Mouse (Mus musculus) retina, adult 2 months (tissue): ENCODE data around the gene Skap1.

Experiments used
- DNase-seq: peaks from one replicate; pipeline ENCODE4 v3.0.0-alpha.2; 2012; ENCODE audit warnings: low read depth, low spot score

Skap1 gene

GRCm38 (mm10) chr11:96463986-96464715 is at the start of gene Skap1:
Gene Skap1 (plus strand): TSS chr11:96464593.
- DNase-seq: no peak

DNA sequence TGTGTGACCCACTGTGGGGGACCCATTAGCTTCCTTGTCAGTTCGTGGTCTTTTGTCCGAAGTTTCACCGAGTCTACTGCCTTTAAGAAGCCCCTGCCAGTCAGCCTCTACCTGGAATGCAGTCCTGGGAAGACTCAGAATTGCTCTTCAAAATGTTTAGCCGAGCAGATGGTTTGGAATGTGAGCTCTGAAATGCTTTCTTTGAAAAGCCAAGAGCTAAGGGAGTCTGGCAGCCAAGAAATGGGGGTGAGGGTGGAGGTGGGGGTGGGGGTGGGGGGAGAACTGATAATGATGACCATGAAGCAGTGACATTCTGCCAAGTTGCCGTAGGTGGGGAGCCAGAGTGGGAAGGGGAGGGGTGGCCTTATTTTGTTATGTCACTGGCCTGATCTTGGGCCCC is 43.3 kb upstream of the Skap1 start:
- no peak for DNase-seq

DNA sequence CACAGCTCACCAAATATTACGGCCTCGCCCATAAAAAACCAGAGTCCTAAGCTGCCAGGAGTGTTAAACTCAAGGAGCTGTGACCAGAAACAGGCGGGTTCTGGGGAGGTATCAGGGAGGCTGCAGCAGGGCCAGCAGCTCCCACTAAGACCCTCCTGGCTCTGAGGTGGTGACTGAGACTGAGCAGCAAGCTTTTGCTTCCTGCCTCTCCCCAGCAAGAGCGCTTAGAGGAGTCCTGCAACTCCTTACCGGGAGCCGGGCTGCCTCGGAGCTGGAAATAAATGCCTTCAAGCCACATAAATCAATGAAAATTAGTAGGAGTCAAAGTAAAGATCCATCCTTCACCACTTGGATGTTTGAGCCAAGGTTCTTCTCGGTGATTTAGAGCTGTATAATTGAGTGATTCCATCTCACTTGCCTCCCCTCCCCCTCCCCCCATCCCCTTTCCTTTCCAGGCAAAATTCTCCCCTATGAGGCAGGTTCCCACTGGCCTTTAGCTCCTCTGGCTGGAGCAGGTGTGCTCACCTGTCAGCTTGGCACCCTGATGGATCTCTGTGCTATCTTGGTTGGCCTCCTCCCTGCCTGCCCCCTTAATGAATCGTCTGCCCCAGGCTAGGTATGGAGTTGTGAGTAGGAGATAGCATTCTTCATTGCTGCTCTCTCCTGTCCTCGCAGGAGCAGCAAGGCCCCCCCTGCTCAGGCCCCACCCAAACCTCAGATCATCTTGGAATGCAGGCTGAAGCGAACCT is 42.7 kb upstream of the Skap1 start:
- no peak for DNase-seq

DNA sequence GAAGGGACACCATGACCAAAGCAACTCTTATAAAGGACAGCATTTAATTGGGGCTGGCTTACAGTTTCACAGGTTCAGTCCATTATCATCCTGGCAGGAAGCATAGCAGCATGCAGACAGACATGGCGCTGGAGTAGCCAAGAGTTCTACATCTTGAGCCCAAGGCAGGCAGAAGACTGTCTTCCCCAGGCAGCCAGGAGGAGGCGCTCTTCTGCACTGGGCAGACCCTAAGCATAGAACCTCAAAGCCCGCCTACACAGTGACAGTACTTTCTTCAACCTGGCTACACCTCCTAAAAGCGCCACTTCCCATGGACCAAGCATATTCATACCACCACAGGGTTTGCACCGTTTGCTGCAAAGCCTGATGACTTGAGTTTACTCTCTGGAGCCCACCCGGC is 39.2 kb upstream of the Skap1 start:
- no peak for DNase-seq

DNA sequence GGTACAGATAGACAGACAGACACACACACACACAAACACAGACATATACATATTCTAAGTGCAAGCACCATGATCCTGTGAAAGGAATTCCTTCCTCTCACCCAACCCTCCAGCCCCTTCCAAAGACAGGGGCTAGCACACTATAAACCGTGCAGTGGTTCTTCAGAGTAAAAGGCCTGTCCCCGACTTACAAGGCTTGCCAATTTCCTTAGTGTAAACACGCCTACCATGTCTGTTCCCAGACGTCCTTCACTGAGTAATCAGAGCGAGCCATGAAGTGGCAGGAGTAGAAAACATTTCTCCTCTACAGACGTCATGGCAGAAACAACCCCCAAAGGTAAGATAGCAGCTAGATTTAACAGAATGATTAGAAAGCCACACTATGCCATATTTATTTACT is 38.2 kb upstream of the Skap1 start:
- DNase-seq: no peak

GRCm38 (mm10) chr11:96426805-96427204 is 37.6 kb upstream of the Skap1 start:
- no peak for DNase-seq

DNA sequence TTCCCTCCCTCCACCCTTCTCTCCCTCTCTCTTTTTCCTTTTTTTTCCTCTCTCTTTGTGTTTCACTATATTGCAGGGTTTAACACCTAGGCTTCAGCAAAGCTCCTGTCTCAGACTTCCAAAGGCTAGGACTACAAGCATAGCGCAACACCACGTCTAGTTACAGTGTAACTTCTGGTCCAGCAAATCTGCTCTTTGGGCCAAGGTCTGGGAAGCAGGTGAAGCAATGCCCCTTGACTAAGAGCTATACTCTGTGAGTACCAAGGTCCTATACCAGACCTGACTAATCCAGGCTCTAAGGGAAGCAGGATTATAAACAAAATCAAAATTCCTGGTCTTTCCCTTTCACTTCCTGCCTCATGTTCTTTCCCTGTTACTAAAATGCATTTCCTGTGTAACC is 35.3 kb upstream of the Skap1 start:
- DNase-seq: no peak

DNA sequence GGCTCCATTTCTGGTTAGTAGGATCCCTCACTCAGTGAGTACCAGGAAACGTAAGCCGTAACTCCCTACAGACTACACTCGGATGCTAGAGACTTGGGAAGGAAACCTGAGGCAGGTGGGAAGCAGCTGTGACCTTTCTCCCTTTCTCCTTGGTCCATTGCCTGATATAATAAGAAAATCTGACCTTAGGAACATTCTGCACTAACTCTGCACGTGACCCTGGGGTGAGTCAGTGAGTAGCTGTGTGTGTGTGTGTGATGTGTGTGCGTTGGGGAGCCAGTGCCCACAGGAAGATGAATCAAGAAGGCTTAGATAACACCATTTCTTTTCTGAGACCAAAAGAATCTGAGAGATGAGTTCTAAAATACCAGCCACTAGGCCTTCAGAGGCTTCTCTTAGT is 34.5 kb upstream of the Skap1 start:
- DNase-seq: no peak

- no peak for DNase-seq
Measured at GRCm38 (mm10) chr11:96431871-96432270, 32.5 kb upstream of the Skap1 start.

DNA sequence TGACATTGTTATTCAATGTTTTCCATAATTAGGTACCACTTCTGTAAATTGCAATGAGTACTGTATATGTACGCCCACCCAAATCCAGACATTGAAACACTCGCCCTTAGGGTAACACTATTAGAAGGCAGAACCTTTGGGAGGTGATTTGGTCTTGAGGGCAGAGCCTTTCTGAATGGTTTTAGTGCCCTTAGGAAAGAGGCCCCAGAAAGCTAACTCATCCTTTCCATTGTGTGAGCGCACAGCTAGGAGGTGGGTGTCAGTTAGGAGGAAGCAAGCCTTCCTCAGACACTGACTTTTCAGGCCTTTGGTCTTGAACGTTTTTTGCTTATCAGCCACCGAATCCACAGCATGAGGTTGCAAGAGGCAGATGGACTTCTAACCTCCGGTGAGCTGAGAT is 29.5 kb upstream of the Skap1 start:
- no peak for DNase-seq

GRCm38 (mm10) chr11:96436525-96436924 is 27.9 kb upstream of the Skap1 start:
- no peak for DNase-seq

DNA sequence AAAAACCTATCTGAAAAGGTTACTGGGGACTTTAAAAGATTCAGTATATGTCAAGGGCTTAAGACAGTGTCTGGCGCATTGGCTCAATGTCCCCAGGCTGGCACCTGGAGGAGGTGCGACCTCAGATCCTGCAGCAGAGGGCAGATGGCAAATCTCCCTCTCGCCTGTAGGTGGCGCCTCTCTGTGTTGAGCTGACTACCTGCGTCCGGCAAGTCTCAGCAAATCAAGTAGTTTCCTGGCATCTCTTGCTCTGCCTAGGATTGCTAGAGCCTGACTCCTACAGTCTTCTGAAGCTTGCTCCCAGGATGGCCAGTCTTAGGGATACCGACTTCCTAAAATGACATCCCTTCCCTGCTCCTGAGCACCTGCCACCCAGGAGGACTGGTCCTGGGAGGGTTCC is 25.6 kb upstream of the Skap1 start:
- DNase-seq: no peak

DNA sequence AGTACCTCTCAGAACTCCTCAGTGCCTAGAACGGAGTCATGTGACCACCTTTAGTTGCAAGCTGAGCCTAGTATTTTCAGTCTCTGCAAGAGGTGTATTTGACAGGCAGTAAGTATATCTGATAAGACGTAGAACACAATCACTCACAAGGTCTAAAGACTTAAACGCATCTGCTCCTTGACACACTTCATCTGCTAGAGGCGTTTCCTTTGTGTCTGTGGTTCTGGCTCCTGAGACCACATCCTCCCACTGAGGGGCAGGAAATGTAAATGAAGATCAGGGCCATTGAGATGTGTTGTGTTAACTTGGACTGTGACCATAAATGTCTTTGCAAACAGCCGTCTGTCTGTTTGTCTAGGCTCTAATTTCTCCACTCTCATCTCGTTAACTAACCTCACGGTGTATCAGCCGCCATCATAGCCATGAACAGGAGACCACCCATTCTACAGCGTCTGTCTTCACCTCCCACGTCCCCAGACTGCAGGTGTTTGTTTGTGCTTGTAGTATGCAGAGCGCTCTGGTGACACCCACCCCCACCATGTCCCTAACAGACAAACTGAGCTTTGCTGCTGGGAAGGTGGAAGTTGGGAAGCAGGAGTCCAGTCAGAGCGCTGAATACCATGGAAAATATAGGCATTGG is 22.7 kb upstream of the Skap1 start:
- DNase-seq: no peak

- DNase-seq: no peak
Measured at GRCm38 (mm10) chr11:96442468-96442867, 21.9 kb upstream of the Skap1 start.

GRCm38 (mm10) chr11:96447931-96448330 is 16.5 kb upstream of the Skap1 start:
- no peak for DNase-seq

DNA sequence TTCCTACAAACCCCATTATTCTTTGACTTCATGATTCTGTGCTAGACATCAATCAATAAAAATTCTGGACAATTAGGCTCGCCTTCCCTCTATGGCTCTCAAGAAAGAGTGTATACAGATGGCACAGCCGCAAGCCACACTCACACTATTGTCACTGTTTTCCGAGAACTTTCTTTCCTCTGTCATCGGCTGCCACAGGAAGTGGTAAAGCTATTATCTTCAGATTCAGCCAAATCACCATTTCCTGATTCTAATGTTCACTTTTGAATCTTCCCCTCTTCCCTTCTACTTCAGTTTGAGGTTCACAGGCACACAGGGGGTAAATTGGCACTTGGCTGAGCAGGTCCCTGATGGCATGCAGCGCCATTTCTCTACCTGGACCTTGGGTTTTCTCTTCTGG is 9.3 kb upstream of the Skap1 start:
- DNase-seq: no peak

DNA sequence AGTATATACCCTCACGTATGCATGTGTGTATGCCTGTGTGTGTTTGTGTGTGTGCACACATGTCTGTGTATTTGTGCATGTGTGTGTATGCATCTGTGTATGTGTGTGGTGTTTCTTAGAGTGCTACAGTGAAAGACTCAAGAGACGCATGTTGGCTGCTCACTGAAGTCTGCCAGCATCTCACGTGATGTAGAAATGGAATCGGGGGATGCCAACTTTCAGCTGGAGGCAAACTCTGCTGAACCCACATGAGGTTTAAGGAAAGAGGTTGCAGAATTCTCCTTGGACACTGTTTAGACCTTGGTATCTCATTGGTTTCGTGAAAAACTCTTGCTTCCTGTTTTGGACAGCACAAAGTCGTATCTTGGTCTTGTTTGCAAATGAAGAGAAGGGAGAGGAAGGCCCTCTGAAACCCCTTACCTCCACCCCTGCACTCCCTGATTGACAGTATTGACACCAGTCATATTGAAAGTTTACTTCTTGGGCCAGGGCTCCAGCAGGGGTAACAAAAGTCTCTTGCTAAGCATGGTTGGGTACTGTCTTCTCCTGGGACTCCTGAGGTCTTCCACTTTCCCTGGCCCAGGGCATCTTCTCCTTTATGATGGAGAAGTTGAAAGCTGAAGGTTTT is 8.6 kb upstream of the Skap1 start:
- no peak for DNase-seq

GRCm38 (mm10) chr11:96456508-96457305 is 7.7 kb upstream of the Skap1 start:
- DNase-seq: no peak

DNA sequence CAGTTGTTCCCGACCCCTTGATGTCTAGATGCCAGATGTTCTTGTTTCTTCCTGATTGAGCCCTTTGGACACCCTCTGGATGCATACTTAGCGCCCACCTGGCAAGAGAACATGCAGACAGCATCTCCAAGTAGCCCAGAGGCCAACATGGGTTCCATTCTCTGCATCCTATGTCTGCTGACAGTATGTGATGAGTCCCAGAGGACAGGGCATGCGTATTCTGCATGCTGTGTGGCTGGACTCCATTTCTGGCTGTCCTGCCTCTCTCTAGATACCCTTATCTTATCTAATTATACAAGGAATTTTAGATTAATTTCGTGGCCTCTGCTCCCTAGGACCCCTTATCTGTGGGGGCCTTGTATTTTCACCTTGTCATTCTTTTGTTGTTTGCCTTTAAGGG is 2.6 kb upstream of the Skap1 start:
- DNase-seq: no peak

DNA sequence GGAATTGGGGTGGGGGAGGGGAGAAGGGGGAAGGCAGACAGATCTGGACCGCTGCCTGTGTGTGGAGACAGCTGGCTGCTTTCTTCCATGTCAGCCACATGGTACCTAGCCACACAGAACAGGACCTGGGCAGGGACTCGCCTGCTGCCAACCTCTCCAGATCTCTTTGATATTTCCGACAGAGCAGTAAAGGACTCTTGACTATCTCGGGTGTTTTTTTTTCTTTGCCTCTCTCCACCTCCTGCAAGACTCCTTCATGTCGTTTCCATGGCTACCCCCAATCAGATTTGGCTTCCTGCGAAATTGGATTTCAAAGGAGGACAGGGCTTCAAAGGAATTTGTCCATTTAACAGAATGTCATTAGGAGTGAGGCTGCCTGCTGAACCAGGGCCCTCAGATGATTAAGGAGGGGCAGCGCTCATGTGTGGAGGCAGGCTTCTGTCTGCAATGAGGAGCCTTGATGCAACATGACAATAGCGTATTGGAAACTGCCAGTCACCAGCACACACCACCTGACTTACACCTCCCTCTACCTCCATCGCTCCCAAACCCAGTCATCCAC is 2.1 kb upstream of the Skap1 start:
- DNase-seq: no peak

- DNase-seq: no peak
Measured at GRCm38 (mm10) chr11:96464716-96465060, 295 bp downstream of the Skap1 start.
